Mouse (Mus musculus): Measurements from ENCODE around the gene Alpk3.

The Alpk3 gene

GRCm38 (mm10) chr7:81057471-81057870 is at the start of gene Alpk3:
Alpk3 (plus strand) TSS chr7:81057600.
- no peak for DNase-seq (ENCODE audit: low read depth, low spot score)

- no peak for DNase-seq (ENCODE audit: low read depth, low spot score)
Observed at GRCm38 (mm10) chr7:81008285-81008684, 49.1 kb upstream of the Alpk3 start.

- DNase-seq (ENCODE audit: low read depth, low spot score) = no peak
Observed at GRCm38 (mm10) chr7:81011576-81011975, 45.8 kb upstream of the Alpk3 start.

- no peak for DNase-seq (ENCODE audit: low read depth, low spot score)
Observed at GRCm38 (mm10) chr7:81020307-81020706, 37.1 kb upstream of the Alpk3 start.

GRCm38 (mm10) chr7:81022731-81023130 is 34.7 kb upstream of the Alpk3 start:
- no peak for DNase-seq (ENCODE audit: low read depth, low spot score)

- no peak for DNase-seq (ENCODE audit: low read depth, low spot score)
Observed at GRCm38 (mm10) chr7:81024118-81024517, 33.3 kb upstream of the Alpk3 start.

- no peak for DNase-seq (ENCODE audit: low read depth, low spot score)
Observed at GRCm38 (mm10) chr7:81024651-81025050, 32.7 kb upstream of the Alpk3 start.

GRCm38 (mm10) chr7:81025751-81026150 is 31.6 kb upstream of the Alpk3 start:
- DNase-seq (ENCODE audit: low read depth, low spot score) = no peak

GRCm38 (mm10) chr7:81039711-81040110 is 17.7 kb upstream of the Alpk3 start:
- DNase-seq (ENCODE audit: low read depth, low spot score) = no peak

GRCm38 (mm10) chr7:81043023-81043620 is 14.3 kb upstream of the Alpk3 start:
- DNase-seq (ENCODE audit: low read depth, low spot score) = no peak

- no peak for DNase-seq (ENCODE audit: low read depth, low spot score)
Observed at GRCm38 (mm10) chr7:81047847-81048246, 9.6 kb upstream of the Alpk3 start.

GRCm38 (mm10) chr7:81048513-81048912 is 8.9 kb upstream of the Alpk3 start:
- peak; percentile 67 for DNase-seq (ENCODE audit: low read depth, low spot score)

GRCm38 (mm10) chr7:81049966-81050365 is 7.4 kb upstream of the Alpk3 start:
- no peak for DNase-seq (ENCODE audit: low read depth, low spot score)

- DNase-seq (ENCODE audit: low read depth, low spot score) = no peak
Observed at GRCm38 (mm10) chr7:81055709-81056370, 1.6 kb upstream of the Alpk3 start.

- no peak for DNase-seq (ENCODE audit: low read depth, low spot score)
Observed at GRCm38 (mm10) chr7:81057901-81058711, 706 bp downstream of the Alpk3 start.

- DNase-seq (ENCODE audit: low read depth, low spot score) = no peak
Observed at GRCm38 (mm10) chr7:81058712-81059154, 1.3 kb downstream of the Alpk3 start.

GRCm38 (mm10) chr7:81059388-81059787 is 2.0 kb downstream of the Alpk3 start:
- DNase-seq (ENCODE audit: low read depth, low spot score) = no peak

GRCm38 (mm10) chr7:81060908-81061307 is 3.5 kb downstream of the Alpk3 start:
- DNase-seq (ENCODE audit: low read depth, low spot score) = peak; percentile 72

- DNase-seq (ENCODE audit: low read depth, low spot score) = no peak
Observed at GRCm38 (mm10) chr7:81061936-81062335, 4.5 kb downstream of the Alpk3 start.

- no peak for DNase-seq (ENCODE audit: low read depth, low spot score)
Observed at GRCm38 (mm10) chr7:81063332-81063731, 5.9 kb downstream of the Alpk3 start.

GRCm38 (mm10) chr7:81066714-81067113 is 9.3 kb downstream of the Alpk3 start:
- DNase-seq (ENCODE audit: low read depth, low spot score) = no peak

- peak; percentile 11 for DNase-seq (ENCODE audit: low read depth, low spot score)
Observed at GRCm38 (mm10) chr7:81072463-81072862, 15.1 kb downstream of the Alpk3 start.

- DNase-seq (ENCODE audit: low read depth, low spot score) = no peak
Observed at GRCm38 (mm10) chr7:81073273-81073672, 15.9 kb downstream of the Alpk3 start.
